Mouse (Mus musculus): Measurements from ENCODE around the gene Hap1.

GRCm38 (mm10) chr11:100362209-100362978 is 6.5 kb upstream of the Hap1 start:
- TF ChIP-seq CTCF (IDR thresholded peaks at IDR 0.05; ENCODE audit: extremely low read depth, insufficient read depth, low read length) (peak; percentile 96), POLR2A (IDR thresholded peaks at IDR 0.05; ENCODE audit: extremely low read depth, insufficient read depth, low read length) (no peak)

Measured in cortical plate, adult 2 months (tissue).